Mouse (Mus musculus) macrophage (primary cell): ENCODE data around the gene Ficd. TPM values are rescaled to one million over a fixed set of nuclear protein-coding genes. Genes with fewer than 3 reads are reported as not detected.

Experiments
- H3K27ac ChIP-seq: fragments of 350-480 bp; formaldehyde crosslinking; 2 replicates; pipeline ENCODE4 v1.9.0; 2021
- H3K36me3 ChIP-seq: fragments of 350-480 bp; formaldehyde crosslinking; 2 replicates; pipeline ENCODE4 v1.9.0; 2021; ENCODE audit errors: inconsistent target
- H3K4me3 ChIP-seq: fragments of 350-480 bp; formaldehyde crosslinking; 2 replicates; pipeline ENCODE4 v1.9.0; 2021; ENCODE audit errors: inconsistent target
- H3K79me2 ChIP-seq: fragments of 350-480 bp; formaldehyde crosslinking; 2 replicates; pipeline ENCODE4 v1.9.0; 2021; ENCODE audit errors: inconsistent target
- WGBS: methylation state at CpG from one replicate; pipeline ENCODE4 v1.1.7; 2026; ENCODE audit warnings: inconsistent platforms; ENCODE audit not compliant: missing documents; 5-methylcytosine and 5-hydroxymethylcytosine counted together
- polyA plus RNA-seq: library from polyadenylated mRNA; stranded (reverse); fragments of 250-400 nt; gene quantifications from 3 replicates; pipeline ENCODE4 v1.2.4, GENCODE M21; 2018; ENCODE audit warnings: inconsistent platforms

Gene Ficd
- polyA plus RNA-seq, 1 experiment from 2014 or later: 5.1 TPM

GRCm38 (mm10) chr5:113723567-113724237, 11.9 kb upstream of the Ficd start:
- no peak overlapping the region for H3K27ac ChIP-seq
- WGBS: 37% methylated on average over 8 of the region's 8 CpGs
- H3K4me3 ChIP-seq: no peak overlapping the region
- no peaks in the 10 kb centered on the region for H3K79me2 ChIP-seq
- H3K36me3 ChIP-seq: no peaks in the 10 kb centered on the region

GRCm38 (mm10) chr5:113724446-113724845, 11.2 kb upstream of the Ficd start, which contains the start of gene 1700069L16Rik:
TSS of gene 1700069L16Rik (minus strand) at chr5:113724772.
- WGBS: 5% methylated on average over 15 of the region's 15 CpGs
- H3K79me2 ChIP-seq: no peaks in the 10 kb centered on the region
- no peak within 1 kb of the TSS for H3K4me3 ChIP-seq
- H3K36me3 ChIP-seq: no peaks in the 10 kb centered on the region
- no peak within 1 kb of the TSS for H3K27ac ChIP-seq

- Histone ChIP-seq H3K27ac (no peak overlapping the region), H3K4me3 (no peak overlapping the region), H3K79me2 (no peaks in the 10 kb centered on the region), H3K36me3 (no peaks in the 10 kb centered on the region)
- 66% methylated on average over 11 of the region's 12 CpGs for WGBS
Observed at GRCm38 (mm10) chr5:113725417-113725816, 10.2 kb upstream of the Ficd start.

- WGBS: 75% methylated on average over 6 of the region's 6 CpGs
- H3K27ac ChIP-seq: no peak overlapping the region
Observed at GRCm38 (mm10) chr5:113726618-113727017, 9.0 kb upstream of the Ficd start.

GRCm38 (mm10) chr5:113727238-113727637, 8.4 kb upstream of the Ficd start:
- H3K36me3 ChIP-seq: no peaks in the 10 kb centered on the region
- H3K4me3 ChIP-seq: no peak overlapping the region
- 64% methylated on average over 12 of the region's 12 CpGs for WGBS
- H3K27ac ChIP-seq: no peak overlapping the region
- H3K79me2 ChIP-seq: no peaks in the 10 kb centered on the region

More at GRCm38 (mm10) chr5:113726618-113727017, 9.0 kb upstream of the Ficd start:
- Histone ChIP-seq H3K4me3 (no peak overlapping the region), H3K36me3 (no peaks in the 10 kb centered on the region), H3K79me2 (no peaks in the 10 kb centered on the region)

- Histone ChIP-seq H3K79me2 (no peaks in the 10 kb centered on the region), H3K36me3 (no peaks in the 10 kb centered on the region), H3K4me3 (no peak overlapping the region), H3K27ac (no peak overlapping the region)
- 87% methylated on average over 7 of the region's 7 CpGs for WGBS
Observed at GRCm38 (mm10) chr5:113728011-113728410, 7.6 kb upstream of the Ficd start.

GRCm38 (mm10) chr5:113728691-113729090, 6.9 kb upstream of the Ficd start:
- H3K36me3 ChIP-seq: no peaks in the 10 kb centered on the region
- H3K27ac ChIP-seq: no peak overlapping the region
- H3K4me3 ChIP-seq: no peak overlapping the region
- WGBS: 87% methylated on average over 7 of the region's 7 CpGs
- no peaks in the 10 kb centered on the region for H3K79me2 ChIP-seq

- Histone ChIP-seq H3K79me2 (no peaks in the 10 kb centered on the region), H3K27ac (no peak overlapping the region), H3K36me3 (no peaks in the 10 kb centered on the region), H3K4me3 (no peak overlapping the region)
- 83% methylated on average over 7 of the region's 7 CpGs for WGBS
Observed at GRCm38 (mm10) chr5:113730641-113731121, 4.9 kb upstream of the Ficd start.

- Histone ChIP-seq H3K36me3 (no peaks in the 10 kb centered on the region), H3K79me2 (peaks cover 1% of the 10 kb centered on the region; the same call in 1 of the 2 replicates), H3K4me3 (no peak overlapping the region), H3K27ac (no peak overlapping the region)
- WGBS: 81% methylated on average over 7 of the region's 7 CpGs
Observed at GRCm38 (mm10) chr5:113731174-113731573, 4.4 kb upstream of the Ficd start.

- Histone ChIP-seq H3K27ac (no peak overlapping the region), H3K4me3 (no peak overlapping the region), H3K79me2 (peaks cover 10% of the 10 kb centered on the region; the same call in 1 of the 2 replicates), H3K36me3 (no peaks in the 10 kb centered on the region)
- WGBS: 51% methylated on average over 5 of the region's 6 CpGs
Observed at GRCm38 (mm10) chr5:113732182-113732581, 3.4 kb upstream of the Ficd start.

GRCm38 (mm10) chr5:113734376-113734775, 1.2 kb upstream of the Ficd start:
- Histone ChIP-seq H3K36me3 (peaks cover 15% of the 10 kb centered on the region; the same call in 1 of the 2 replicates), H3K4me3 (no peak overlapping the region), H3K79me2 (peaks cover 10% of the 10 kb centered on the region; the same call in 1 of the 2 replicates), H3K27ac (no peak overlapping the region)
- WGBS: 94% methylated on average over 5 of the region's 5 CpGs

GRCm38 (mm10) chr5:113735023-113735344, 619 bp upstream of the Ficd start:
- peaks cover 10% of the 10 kb centered on the region; the same call in 1 of the 2 replicates for H3K79me2 ChIP-seq
- H3K27ac ChIP-seq: peak overlapping the region; percentile 32; the same call in 1 of the 2 replicates
- 36% methylated on average over 7 of the region's 7 CpGs for WGBS
- H3K36me3 ChIP-seq: peaks cover 21% of the 10 kb centered on the region; the same call in 1 of the 2 replicates
- H3K4me3 ChIP-seq: peak overlapping the region; percentile 32

- Histone ChIP-seq H3K79me2 (peaks cover 10% of the 10 kb centered on the region; the same call in 1 of the 2 replicates), H3K27ac (peak overlapping the region; percentile 15; the same call in 1 of the 2 replicates), H3K4me3 (peak overlapping the region; percentile 79), H3K36me3 (peaks cover 32% of the 10 kb centered on the region; the same call in 1 of the 2 replicates)
- WGBS: 1% methylated on average over 8 of the region's 10 CpGs
Observed at GRCm38 (mm10) chr5:113736113-113736502, 505 bp downstream of the Ficd start.

- H3K4me3 ChIP-seq: peak overlapping the region; percentile 79
- no peak overlapping the region for H3K27ac ChIP-seq
- peaks cover 35% of the 10 kb centered on the region; the same call in 1 of the 2 replicates for H3K36me3 ChIP-seq
- 62% methylated on average over 15 of the region's 15 CpGs for WGBS
- peaks cover 10% of the 10 kb centered on the region; the same call in 1 of the 2 replicates for H3K79me2 ChIP-seq
Observed at GRCm38 (mm10) chr5:113736522-113737164, 1.0 kb downstream of the Ficd start.
